Mouse (Mus musculus) urinary bladder, postnatal 4 days (tissue): ENCODE results near the gene Btbd11.

Experiments
- DNase-seq, 2 experiments: peaks; one replicate each; pipeline ENCODE4 v3.0.0; 2021 to 2022; ENCODE audit warnings: low spot score in 2 of 2

The Btbd11 gene

GRCm38 (mm10) chr10:85420851-85421628, 34.4 kb downstream of the Btbd11 start:
- DNase-seq = no peak

- DNase-seq = no peak
These were observed 35.0 kb downstream of the Btbd11 start for GRCm38 (mm10) chr10:85421629-85422012.

- no peak for DNase-seq
These were observed 39.1 kb downstream of the Btbd11 start for GRCm38 (mm10) chr10:85425756-85426155.

GRCm38 (mm10) chr10:85437217-85437616, 50.6 kb downstream of the Btbd11 start:
- no peak for DNase-seq

GRCm38 (mm10) chr10:85443371-85443770, 56.8 kb downstream of the Btbd11 start:
- no peak for DNase-seq

GRCm38 (mm10) chr10:85445891-85446290, 59.3 kb downstream of the Btbd11 start:
- no peak for DNase-seq

GRCm38 (mm10) chr10:85446700-85447099, 60.1 kb downstream of the Btbd11 start:
- no peak for DNase-seq

GRCm38 (mm10) chr10:85447869-85448268, 61.3 kb downstream of the Btbd11 start:
- no peak for DNase-seq

GRCm38 (mm10) chr10:85451629-85452368, 65.2 kb downstream of the Btbd11 start:
- no peak for DNase-seq

- DNase-seq = no peak
These were observed 66.7 kb downstream of the Btbd11 start for GRCm38 (mm10) chr10:85453221-85453775.

GRCm38 (mm10) chr10:85455985-85456384, 69.4 kb downstream of the Btbd11 start:
- no peak for DNase-seq

- peak; percentile 36 to 64 for DNase-seq
These were observed 72.2 kb downstream of the Btbd11 start for GRCm38 (mm10) chr10:85458744-85459344.

- DNase-seq = no peak
These were observed 74.1 kb downstream of the Btbd11 start for GRCm38 (mm10) chr10:85460736-85461135.

- DNase-seq = no peak
These were observed 77.5 kb downstream of the Btbd11 start for GRCm38 (mm10) chr10:85464152-85464551.

- no peak for DNase-seq
These were observed 79.1 kb downstream of the Btbd11 start for GRCm38 (mm10) chr10:85465516-85466408.

GRCm38 (mm10) chr10:85466409-85466761, 79.8 kb downstream of the Btbd11 start:
- DNase-seq = no peak

GRCm38 (mm10) chr10:85467393-85467792, 80.8 kb downstream of the Btbd11 start:
- DNase-seq = no peak

- no peak for DNase-seq
These were observed 81.9 kb downstream of the Btbd11 start for GRCm38 (mm10) chr10:85468527-85468926.

- DNase-seq = no peak
These were observed 82.7 kb downstream of the Btbd11 start for GRCm38 (mm10) chr10:85469341-85469740.

GRCm38 (mm10) chr10:85473265-85473664, 86.7 kb downstream of the Btbd11 start:
- DNase-seq = no peak

- no peak for DNase-seq
These were observed 87.3 kb downstream of the Btbd11 start for GRCm38 (mm10) chr10:85473871-85474270.
